Mouse (Mus musculus): ENCODE results near the gene Decr2.

DNA sequence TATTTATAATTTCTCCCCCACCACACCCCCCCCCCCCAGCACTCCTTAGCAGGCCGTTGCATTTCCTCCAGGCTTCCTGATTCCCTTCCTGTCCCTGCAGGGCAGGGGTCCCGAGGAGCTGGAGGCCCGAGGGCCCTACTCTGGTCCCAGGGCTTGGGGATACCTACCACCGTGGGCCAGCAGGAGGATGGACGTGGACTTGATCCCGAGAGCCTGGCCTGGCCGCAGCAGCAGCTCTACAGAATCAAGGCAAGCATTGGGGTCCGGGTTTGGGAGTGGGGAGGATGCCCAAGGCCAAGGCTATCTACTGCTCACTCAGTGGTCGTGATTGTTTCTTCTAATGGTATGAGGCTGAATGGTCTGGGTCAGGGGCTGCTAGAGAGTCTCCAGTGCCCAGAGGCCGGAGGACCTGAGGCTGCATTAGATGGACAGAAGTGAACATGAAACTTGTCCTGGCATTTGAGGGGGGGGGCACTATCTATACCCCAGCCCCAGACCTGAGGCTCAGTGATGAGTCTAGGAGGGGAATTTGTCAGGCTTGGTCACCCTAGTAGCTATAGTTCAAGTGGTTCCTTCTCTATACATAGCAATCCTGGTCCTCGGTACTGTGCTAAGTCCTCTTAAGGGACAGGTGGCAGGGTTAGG, 47.1 kb upstream of the Decr2 start:
- TF ChIP-seq POLR2A (IDR thresholded peaks at IDR 0.05; ENCODE audit: low read depth, low read length) (no peak), CTCF (IDR thresholded peaks at IDR 0.05; ENCODE audit: borderline replicate concordance, insufficient read depth, low read length) (no peak)

Data from embryonic fibroblast, embryonic 13.5 days (primary cell).